Mouse (Mus musculus): Measurements from ENCODE around the gene Myrip.

Myrip gene

DNA sequence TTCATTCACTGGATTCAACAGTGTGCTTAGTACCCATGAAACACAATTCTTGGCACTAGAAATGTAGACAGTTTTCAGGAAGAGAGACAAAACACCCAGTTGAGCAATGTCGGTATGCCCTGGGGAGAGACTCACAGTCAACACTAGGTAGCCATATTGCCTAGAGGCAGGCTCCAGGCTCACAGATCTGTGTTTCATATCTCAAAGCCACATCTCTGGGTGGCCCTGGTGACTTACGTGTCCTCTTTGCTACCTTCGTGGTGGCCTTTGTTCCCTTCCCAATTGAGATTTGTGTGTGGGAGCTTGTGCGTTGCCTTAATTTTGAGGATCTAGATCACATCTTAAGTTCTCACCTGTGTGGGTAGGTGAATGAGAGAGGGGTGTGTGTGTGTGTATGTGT is 181.1 kb downstream of the Myrip start:
- DNase-seq = no peak

DNA sequence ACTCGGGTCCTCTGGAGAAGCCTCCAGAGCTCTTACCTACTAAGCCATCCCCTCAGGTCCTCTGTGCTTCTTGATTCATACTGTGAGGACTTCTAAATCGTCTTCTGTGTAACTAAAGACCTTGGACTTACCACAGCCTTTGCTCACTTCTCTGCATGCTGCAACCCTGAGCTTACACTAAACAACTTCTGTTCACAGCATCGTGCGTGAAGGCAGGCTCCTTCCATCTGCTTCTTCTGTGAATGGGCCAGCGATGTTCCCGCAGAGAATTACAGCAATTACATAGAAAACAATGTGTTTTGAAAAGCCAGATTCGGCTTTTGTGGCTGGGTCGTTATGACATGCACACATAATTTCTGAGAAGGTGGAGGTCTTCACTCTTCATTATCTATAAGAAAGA is 181.8 kb downstream of the Myrip start:
- no peak for DNase-seq

DNA sequence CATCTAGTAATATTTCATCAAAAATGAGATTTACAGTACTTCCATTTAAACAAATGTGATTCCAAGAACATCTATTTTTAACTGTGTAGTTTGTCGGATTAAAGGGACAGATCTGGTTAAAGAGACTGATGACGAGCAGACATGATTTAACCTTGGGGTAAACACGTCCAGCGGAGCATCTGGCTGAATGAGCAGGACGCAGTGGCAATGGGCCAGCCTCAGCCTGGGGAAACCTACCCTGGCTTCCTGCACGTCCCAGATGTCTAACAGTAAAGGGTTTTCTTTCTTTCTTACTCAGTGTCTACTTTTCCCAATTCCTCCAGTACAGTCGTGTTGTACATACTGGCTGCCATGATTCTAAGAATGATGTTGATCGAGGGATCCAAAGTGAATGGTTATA is 185.8 kb downstream of the Myrip start:
- no peak for DNase-seq

DNA sequence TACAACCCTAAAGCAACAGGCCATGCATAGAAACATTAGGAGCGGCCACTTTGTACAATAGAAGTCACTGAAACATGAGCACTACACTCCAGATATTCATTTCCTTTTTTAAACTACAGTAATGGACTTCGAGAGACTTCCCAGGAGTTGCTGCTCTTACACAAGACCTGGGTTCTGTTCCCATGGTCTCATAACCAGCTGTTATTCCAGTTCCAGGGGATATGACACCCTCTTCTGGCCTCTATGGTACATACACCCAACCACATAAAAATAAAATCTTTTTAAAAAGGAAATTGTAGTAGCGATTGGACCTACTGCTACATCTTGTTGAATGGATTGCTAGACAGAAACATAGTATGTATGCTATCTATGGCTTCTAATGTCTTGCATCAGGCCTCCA is 190.2 kb downstream of the Myrip start:
- DNase-seq = no peak

DNA sequence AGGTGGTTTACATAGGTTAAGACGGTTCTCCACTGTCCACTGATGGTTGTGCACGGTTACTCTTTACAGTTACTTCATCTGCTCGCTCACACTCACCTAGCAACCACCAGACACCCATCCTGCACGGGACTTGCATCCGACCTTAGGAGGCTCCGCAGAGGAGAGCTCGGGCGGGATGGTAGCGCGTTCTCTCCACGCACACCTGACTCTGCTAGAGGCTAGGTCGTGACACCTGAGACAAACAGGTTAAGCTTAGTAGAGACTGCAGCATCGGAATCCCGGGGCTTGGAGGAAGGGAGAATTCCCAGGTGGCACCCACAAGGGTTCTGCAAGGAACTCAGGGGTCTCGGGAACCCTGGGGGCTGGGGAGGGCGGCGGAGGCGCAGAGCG is 190.7 kb downstream of the Myrip start, which contains the start of gene Eif1b:
Gene Eif1b (plus strand): TSS at position 223 of the 390 bp plus-strand sequence.
- DNase-seq = no peak

DNA sequence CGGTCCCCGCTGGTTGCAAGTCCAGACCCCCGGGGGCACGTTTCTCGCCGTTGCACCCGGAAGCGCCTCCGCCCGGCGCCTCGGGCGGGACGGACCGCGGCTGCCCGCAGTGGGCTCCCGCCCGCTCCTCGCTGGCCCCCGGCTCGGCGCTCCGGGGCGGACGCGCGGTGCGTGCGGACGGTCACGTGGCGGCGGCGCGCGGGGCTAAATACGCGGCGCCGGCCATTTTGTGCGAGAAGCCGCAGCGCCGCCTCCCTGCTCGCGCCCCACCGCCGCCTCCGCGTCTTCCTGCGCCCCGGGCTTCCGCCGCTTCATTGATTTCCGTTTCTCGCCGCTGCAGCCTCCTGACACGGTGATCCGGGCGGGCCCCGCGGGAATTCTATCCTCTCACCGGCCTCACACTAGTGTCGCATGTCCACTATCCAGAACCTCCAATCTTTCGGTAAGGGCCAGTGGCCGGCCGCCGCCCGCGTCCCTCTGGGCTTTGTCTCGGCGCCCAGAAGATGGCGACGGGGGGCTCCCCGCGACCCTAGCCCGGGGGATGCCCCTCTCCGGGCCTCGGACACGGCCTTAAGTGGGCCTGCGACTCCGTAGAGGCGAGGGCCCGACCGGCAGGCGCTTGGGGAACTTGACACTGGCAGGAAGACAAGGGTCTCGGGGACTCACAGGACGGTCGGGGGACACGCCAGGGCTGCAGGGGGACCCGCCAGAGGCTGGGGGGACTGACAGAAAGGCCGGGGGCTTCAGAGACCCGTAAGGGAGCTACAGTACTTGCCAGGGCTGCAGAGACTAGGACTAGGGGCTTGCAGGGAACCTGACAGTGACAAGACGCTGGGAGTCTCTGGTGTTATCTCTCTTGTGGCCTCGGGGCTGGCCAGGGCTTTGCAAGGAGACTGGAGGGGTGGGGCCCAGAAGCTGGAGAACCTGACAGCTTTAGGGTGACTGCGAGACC is 191.4 kb downstream of the Myrip start:
- peak; percentile 85 for DNase-seq

DNA sequence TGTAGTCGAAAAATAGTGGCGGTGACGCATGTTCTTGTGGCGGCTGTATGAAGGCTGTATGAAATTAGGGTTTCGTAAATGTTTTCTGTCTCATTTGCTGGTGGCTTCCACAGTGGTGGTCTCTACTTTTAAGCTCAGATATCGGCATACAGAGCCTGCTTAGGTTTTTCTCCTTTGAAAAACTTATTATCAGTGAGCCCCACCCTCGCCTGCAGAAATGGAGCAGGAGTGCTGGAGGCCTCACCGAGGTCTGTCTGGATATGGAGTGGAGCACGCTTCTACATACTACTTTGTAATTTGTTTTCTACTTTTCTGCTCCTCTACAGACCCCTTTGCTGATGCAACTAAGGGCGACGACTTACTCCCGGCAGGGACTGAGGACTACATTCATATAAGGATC is 192.5 kb downstream of the Myrip start:
- no peak for DNase-seq

DNA sequence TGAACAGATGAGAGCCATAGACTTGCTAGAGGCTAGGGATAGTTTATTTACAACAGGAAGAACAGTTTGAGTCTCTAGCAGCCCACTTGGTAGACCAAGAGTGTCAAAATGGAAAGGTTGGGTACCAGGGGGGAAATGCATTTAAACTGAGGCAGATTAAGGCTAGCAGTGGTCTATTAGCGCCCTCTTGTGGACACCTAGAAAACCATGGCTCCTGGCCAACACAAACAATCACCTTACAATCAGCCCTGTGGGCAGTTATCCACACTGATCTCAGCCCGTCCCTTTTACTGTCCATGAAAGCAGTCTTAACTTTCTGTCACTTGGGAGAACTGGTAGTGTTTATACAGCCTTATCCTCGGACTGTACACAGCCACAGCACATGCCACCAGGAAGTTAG is 195.4 kb downstream of the Myrip start:
- DNase-seq = peak; percentile 67

DNA sequence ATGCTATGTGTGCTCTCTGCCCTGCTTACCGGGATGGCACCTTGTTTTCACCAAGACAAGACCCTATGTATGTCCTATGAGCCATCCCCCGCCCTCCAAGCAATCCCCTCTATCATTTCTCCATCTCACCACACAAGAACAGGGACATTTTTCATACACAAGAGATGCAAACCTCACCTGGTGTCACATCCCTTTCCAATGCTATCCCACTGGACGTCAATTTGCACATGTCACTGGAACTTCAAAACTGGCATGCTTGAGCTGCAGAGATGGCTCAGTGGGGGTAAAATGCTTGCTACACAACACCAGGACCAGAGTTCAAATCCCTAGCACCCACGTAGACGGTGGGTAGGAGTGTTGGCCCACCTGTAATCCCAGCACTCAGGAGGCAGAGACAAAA is 196.7 kb downstream of the Myrip start:
- no peak for DNase-seq

DNA sequence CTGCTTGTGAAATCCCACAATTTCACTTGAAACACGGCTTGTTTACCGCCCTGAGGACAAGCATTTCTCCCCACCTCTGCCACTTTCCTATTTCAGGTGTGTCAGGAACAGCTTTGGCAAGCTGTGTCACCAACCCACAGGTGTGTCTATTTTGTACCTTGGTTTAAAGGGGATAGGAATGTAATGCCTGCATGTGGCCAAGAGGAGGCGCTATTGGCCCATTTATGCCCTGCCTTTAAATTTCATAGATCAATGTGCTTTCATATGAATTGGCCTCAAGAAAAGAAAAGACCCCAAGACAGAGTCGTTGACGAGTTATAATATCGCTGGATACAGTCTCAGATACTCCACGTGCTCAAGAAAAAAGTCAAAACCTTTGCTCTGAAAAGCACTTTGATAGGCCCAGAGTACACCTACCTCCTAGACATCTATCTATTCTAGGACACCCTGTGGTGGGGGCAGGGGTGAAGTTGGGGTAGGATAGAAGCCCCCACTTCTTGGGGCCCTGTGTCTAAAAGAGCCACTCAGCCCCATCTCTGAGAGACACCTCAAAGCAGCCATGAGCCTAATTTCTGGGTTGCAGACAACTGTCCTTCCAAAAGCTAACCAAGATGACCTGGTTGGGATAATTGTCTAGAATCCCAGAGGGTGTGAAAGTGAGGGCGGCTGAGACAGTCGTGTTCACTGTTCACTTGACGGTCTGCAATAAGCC is 200.0 kb downstream of the Myrip start:
- no peak for DNase-seq

DNA sequence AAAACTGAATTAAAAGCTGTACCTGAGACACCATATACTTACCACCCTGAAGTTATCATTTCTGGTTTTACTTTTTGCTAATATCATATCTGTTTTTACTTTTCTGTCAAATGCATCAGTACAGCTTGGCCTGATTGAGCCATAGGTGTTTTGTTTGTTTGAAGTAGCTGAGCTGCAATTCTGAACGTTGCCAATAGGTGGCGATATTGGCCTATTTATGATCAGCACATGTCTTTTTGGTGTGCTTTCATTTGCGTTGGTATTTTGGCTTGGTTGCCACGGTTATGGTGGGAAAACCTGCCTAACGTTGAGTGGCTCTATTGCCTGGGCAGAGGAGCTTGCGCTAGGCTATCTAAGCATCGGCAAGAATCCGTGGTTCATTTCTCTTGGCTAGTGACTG is 200.7 kb downstream of the Myrip start:
- DNase-seq = no peak

DNA sequence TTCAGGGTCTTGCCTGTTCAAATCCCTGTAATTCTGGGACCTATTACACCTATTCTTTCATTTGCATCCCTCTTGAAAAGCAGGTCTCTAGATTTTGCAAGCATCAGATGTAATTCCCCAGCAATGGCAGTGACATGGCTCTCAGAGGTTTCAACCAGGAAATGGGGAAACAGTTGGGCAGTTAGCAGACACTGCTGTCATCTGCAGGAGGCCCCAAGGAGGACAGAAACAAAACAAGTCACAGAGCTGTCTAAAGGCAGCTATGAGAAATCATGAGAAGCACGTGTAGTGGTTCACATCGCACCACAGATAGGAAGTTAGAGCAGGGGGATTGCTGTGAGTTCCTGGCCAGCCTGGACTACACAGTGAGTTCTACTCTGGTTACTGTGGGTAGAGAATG is 203.1 kb downstream of the Myrip start:
- no peak for DNase-seq

DNA sequence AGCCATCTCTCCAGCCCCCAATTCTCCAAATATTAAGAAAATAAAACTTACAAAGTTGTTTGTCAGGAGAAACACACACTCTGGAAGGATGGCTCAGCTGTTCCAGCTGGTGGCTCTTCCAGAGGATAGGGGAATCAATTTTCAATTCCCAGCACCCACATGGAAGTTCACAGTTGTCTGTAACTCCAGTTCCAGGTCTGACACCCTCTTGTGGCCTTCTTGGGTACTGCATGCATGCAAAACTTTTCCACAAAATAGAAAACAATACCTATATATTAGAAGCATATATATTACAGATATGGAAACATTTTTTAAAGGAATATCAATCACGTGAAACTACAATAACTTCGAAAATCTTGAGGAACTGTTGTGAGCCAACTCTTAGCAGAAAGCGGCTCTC is 210.5 kb downstream of the Myrip start:
- no peak for DNase-seq

DNA sequence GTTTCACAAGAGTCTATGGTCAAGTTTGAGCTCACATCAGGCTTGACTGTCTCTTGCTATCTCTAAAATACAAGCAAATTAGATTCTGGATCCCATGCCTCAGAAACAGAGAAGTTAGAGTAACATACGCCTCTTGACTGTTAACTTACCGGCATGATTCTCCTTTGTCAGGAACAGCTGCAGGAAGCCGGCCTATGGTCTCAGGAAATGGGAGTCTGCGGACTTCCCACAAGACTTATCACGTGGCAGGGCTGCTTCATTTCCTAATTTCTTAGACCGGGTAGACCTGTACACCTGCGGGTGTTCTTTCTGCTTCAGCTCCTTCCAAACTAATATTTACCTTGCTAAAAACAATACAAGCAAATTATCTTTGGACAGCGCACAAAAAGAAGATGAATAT is 215.4 kb downstream of the Myrip start:
- no peak for DNase-seq

DNA sequence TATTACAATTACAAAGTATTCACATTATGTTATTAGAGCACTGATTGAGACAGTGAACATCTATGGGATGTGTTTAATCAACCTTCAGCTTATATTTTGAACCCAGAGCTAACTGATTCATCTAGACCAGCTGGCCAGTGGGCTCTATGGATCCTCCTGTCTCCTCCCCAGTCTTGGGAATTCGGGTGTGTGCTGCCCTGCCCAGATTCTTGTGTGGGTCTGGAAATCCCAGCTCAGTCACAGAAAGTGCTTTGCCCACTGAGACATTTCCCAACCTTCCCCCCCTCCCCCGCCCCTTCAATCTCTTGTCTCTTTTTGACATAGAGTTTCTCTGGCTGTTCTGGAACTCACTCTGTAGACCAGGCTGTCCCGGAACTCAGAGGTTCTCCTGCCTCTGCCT is 217.6 kb downstream of the Myrip start:
- DNase-seq = no peak

DNA sequence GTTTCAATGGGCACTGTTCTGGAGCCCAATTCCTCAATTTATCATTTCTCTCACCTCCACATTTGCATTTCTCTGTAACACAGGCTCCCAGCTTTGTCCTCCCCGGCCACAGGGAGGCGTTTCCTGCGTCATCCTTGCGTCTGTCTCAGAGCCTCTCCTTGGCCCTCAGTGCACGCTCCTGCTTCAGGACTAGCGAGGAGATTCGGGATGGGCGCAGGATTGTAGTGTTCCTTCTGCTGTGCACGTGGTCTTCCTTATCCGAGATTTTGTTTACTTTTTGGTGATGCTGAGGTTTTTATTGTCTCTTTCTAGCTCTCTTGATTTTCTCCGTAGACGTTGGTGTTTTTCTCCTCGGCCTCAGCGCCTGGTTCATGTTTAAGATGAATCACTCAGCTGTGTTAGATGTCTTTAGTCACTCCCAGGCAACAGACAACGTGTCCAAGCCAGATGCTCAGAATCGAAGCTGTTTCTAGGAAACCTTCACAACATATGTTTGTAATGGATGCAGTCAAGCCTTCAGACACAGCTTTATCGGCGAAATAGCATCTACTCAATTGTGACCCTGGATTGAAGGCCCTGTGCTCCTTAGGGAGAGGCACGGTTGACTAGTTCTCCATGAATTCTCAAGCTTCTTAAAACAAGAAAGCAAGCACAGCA is 218.3 kb downstream of the Myrip start:
- DNase-seq = no peak

DNA sequence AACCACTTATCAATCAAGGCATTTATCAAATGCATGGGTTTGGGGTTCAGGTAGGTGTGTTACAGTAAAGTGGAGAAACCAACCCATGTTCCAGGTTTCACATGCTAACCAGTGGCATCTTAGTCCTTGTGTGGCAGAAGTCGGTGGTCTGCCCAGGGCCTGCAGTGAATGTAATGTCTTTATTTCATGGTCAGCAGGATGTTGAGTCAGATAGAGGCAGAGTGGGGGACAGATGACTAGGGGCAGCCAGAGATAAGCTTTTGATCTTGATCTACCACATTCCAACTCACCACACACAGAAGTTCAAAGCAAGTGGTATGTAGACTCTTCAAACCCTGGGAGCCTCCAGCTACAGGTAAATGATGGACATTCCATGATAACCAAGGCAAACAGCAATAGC is 219.8 kb downstream of the Myrip start:
- DNase-seq = no peak

Data from cerebellum, adult 11-12 months (tissue).